Mouse (Mus musculus) brain, embryonic 14.5 days (tissue): ENCODE data around the gene Nav1.

Experiments
- CTCF ChIP-seq: fragments of 200-500 bp; IDR thresholded peaks from 2 replicates; pipeline ENCODE4 v1.5.1; 2012; ENCODE audit warnings: inconsistent platforms, mild to moderate bottlenecking, moderate library complexity, borderline replicate concordance; ENCODE audit not compliant: insufficient read depth, insufficient read length; ENCODE audit errors: extremely low read depth
- POLR2A ChIP-seq: fragments of 200-500 bp; IDR thresholded peaks from 2 replicates; pipeline ENCODE4 v1.6.1; 2012; ENCODE audit warnings: mild to moderate bottlenecking, inconsistent platforms, borderline replicate concordance; ENCODE audit not compliant: poor library complexity, insufficient read depth, insufficient read length, severe bottlenecking; ENCODE audit errors: extremely low read depth

GRCm38 (mm10) chr1:135598251-135598879 is 8.7 kb downstream of the Nav1 start:
- TF ChIP-seq CTCF (no peak), POLR2A (no peak)
